ENCODE assay signal across 25 mouse cellular contexts in genomic region chr4:109091241-109091777, GRCm38 (mm10).
DNase-seq lines count a peak whose midpoint lies in the region; ATAC-seq and TF ChIP-seq lines count a peak whose summit lies in the region.
"Had no signal": no experiment of that assay in that cellular context is flagged by ENCODE, and none has a peak within 500 bp of the region (broad histone marks: within the 10 kb centered on the region; RNA-seq: fewer than 3 reads in every experiment).

No protein-coding gene starts in this region.

- TF ChIP-seq CTCF in brain, embryonic 14.5 days (IDR thresholded peaks at IDR 0.05; ENCODE audit: borderline replicate concordance, extremely low read depth, insufficient read depth, insufficient read length): no peak

- DNase-seq in limb, embryonic 10.5 days (ENCODE audit: low spot score): no peak
- DNase-seq in MN1 (ENCODE audit: low spot score): peak; percentile 6
- peak; percentile 33 for DNase-seq in brain, embryonic 14.5 days (ENCODE audit: low read depth)
- no peak for DNase-seq in layer of hippocampus, adult 9-11 months
- DNase-seq: adrenal gland, postnatal 10 days; adrenal gland, postnatal 36 days; cerebellum, adult 11-12 months; cerebellum, adult 9-10 months; cerebellum, postnatal 14 days; gastrocnemius, postnatal 25 days; heart, adult 18-20 months; heart, postnatal 14 days; heart, postnatal 4 days; kidney, adult 2 months had no signal

- WGBS in forebrain, embryonic 15.5 days: 66% methylated on average over 8 of the region's 8 CpGs
- 73% methylated on average over 8 of the region's 8 CpGs for WGBS in forebrain, embryonic 13.5 days
- 74% methylated on average over 8 of the region's 8 CpGs for WGBS in limb, embryonic 15.5 days
- WGBS in limb, embryonic 10.5 days: 90% methylated on average over 8 of the region's 8 CpGs

- H3K9me3 ChIP-seq in forebrain, embryonic 15.5 days: no peaks in the 10 kb centered on the region
- H3K9me3 ChIP-seq in forebrain, embryonic 13.5 days (replicated peaks): no peaks in the 10 kb centered on the region
- no peaks in the 10 kb centered on the region for H3K9me3 ChIP-seq in limb, embryonic 15.5 days
- no peaks in the 10 kb centered on the region for H3K9me3 ChIP-seq in limb, embryonic 10.5 days (replicated peaks)
- H3K9me3 ChIP-seq: embryonic facial prominence, embryonic 12.5 days; heart, embryonic 10.5 days; heart, embryonic 13.5 days; hindbrain, embryonic 15.5 days had no signal

- no peak overlapping the region for H3K9ac ChIP-seq in forebrain, embryonic 15.5 days (replicated peaks)
- no peak overlapping the region for H3K9ac ChIP-seq in forebrain, embryonic 13.5 days
- no peak overlapping the region for H3K9ac ChIP-seq in limb, embryonic 15.5 days
- H3K9ac ChIP-seq: embryonic facial prominence, embryonic 12.5 days; heart, embryonic 13.5 days; hindbrain, embryonic 15.5 days had no signal

- TF ChIP-seq POLR2A in brain, embryonic 14.5 days (IDR thresholded peaks at IDR 0.05; ENCODE audit: borderline replicate concordance, extremely low read depth, insufficient read depth, insufficient read length, poor library complexity, severe bottlenecking): no peak

- peak overlapping the region; percentile 42 for H3K27ac ChIP-seq in forebrain, embryonic 15.5 days (replicated peaks)
- H3K27ac ChIP-seq in forebrain, embryonic 13.5 days: no peak overlapping the region
- H3K27ac ChIP-seq in limb, embryonic 15.5 days: 0 out of 2 replicates have a peak overlapping the region, but pooled peaks have one; percentile 17
- no peak overlapping the region for H3K27ac ChIP-seq in limb, embryonic 10.5 days
- H3K27ac ChIP-seq: embryonic facial prominence, embryonic 12.5 days; heart, embryonic 13.5 days; hindbrain, embryonic 15.5 days had no signal

- ATAC-seq in forebrain, embryonic 15.5 days (replicated peaks): no peak
- no peak for ATAC-seq in forebrain, embryonic 13.5 days
- ATAC-seq in limb, embryonic 15.5 days (ENCODE audit: insufficient number of reproducible peaks, low FRiP score, low TSS enrichment, low read depth): no peak
- ATAC-seq in erythroid progenitor cell, adult 5-6 weeks (replicated peaks; ENCODE audit: low FRiP score, poor library complexity, severe bottlenecking): no peak
- ATAC-seq: intestine, postnatal 0 days; Patski had no signal

- no peaks in the 10 kb centered on the region; the same call in 1 of the 2 replicates for H3K36me3 ChIP-seq in forebrain, embryonic 15.5 days
- H3K36me3 ChIP-seq in forebrain, embryonic 13.5 days (ENCODE audit: poor library complexity, severe bottlenecking): peaks cover under 1% of the 10 kb centered on the region; the same call in 1 of the 2 replicates
- H3K36me3 ChIP-seq in limb, embryonic 15.5 days: peaks cover 4% of the 10 kb centered on the region; the same call in 1 of the 2 replicates
- H3K36me3 ChIP-seq in limb, embryonic 10.5 days: peaks cover 6% of the 10 kb centered on the region
- H3K36me3 ChIP-seq: embryonic facial prominence, embryonic 12.5 days; heart, embryonic 10.5 days; hindbrain, embryonic 15.5 days had no signal

- peaks cover 10% of the 10 kb centered on the region; the same call in 1 of the 2 replicates for H3K4me1 ChIP-seq in forebrain, embryonic 15.5 days
- H3K4me1 ChIP-seq in forebrain, embryonic 13.5 days: no peaks in the 10 kb centered on the region
- no peaks in the 10 kb centered on the region for H3K4me1 ChIP-seq in limb, embryonic 15.5 days
- no peaks in the 10 kb centered on the region for H3K4me1 ChIP-seq in limb, embryonic 10.5 days
- H3K4me1 ChIP-seq: embryonic facial prominence, embryonic 12.5 days had no signal

- no peaks in the 10 kb centered on the region for H3K27me3 ChIP-seq in forebrain, embryonic 15.5 days
- H3K27me3 ChIP-seq in forebrain, embryonic 13.5 days: no peaks in the 10 kb centered on the region
- H3K27me3 ChIP-seq in limb, embryonic 15.5 days: no peaks in the 10 kb centered on the region
- no peaks in the 10 kb centered on the region for H3K27me3 ChIP-seq in limb, embryonic 10.5 days (ENCODE audit: low read depth, poor library complexity, severe bottlenecking)
- H3K27me3 ChIP-seq: embryonic facial prominence, embryonic 12.5 days; heart, embryonic 13.5 days; hindbrain, embryonic 15.5 days; Patski had no signal

- no peak overlapping the region for H3K4me2 ChIP-seq in forebrain, embryonic 15.5 days (replicated peaks)
- no peak overlapping the region for H3K4me2 ChIP-seq in forebrain, embryonic 13.5 days
- no peak overlapping the region for H3K4me2 ChIP-seq in limb, embryonic 15.5 days
- H3K4me2 ChIP-seq: embryonic facial prominence, embryonic 12.5 days; heart, embryonic 13.5 days; hindbrain, embryonic 15.5 days had no signal

- H3K4me3 ChIP-seq in forebrain, embryonic 15.5 days: no peak overlapping the region
- H3K4me3 ChIP-seq in forebrain, embryonic 13.5 days: no peak overlapping the region
- no peak overlapping the region for H3K4me3 ChIP-seq in limb, embryonic 15.5 days
- H3K4me3 ChIP-seq in limb, embryonic 10.5 days: no peak overlapping the region
- H3K4me3 ChIP-seq: embryonic facial prominence, embryonic 12.5 days; erythroblast, embryonic 14.5 days; heart, embryonic 10.5 days; heart, embryonic 13.5 days; hindbrain, embryonic 15.5 days had no signal

Comparison
In these comparisons a context has a peak if more than half of its experiments do, and no peak if none do; other contexts are left out.
1. H3K27ac ChIP-seq: peak in forebrain, embryonic 15.5 days (single experiment) and limb, embryonic 15.5 days (single experiment); none in forebrain, embryonic 13.5 days (single experiment) and limb, embryonic 10.5 days (single experiment).
2. DNase-seq: peak in MN1 (single experiment) and brain, embryonic 14.5 days (single experiment); none in limb, embryonic 10.5 days (single experiment) and layer of hippocampus, adult 9-11 months (single experiment).